Mouse (Mus musculus) forebrain, embryonic 11.5 days (tissue): Measurements from ENCODE around the gene Ccdc12. TPM values are rescaled to one million over a fixed set of nuclear protein-coding genes. Genes with fewer than 3 reads are reported as not detected.

Experiments used
- ATAC-seq: fragments of 200-750 bp; cut with Nextera tagmentation; replicated peaks from 2 replicates; pipeline ENCODE4 v1.8.0; 2017; ENCODE audit warnings: moderate TSS enrichment; ENCODE audit not compliant: low FRiP score
- DNase-seq: peaks from one replicate; pipeline ENCODE4 v3.0.0-alpha.2; 2017; ENCODE audit warnings: low spot score
- H3K27ac ChIP-seq: fragments of 300-500 bp; sonication (generic); 2 replicates; pipeline ENCODE4 v1.5.1; 2014; ENCODE audit warnings: low read depth, low read length
- H3K27me3 ChIP-seq: fragments of 300-500 bp; sonication (generic); 2 replicates; pipeline ENCODE4 v1.6.1; 2014; ENCODE audit warnings: mild to moderate bottlenecking, low read length, mixed read lengths; ENCODE audit not compliant: control insufficient read depth, insufficient read depth
- H3K36me3 ChIP-seq: fragments of 300-500 bp; sonication (generic); 2 replicates; pipeline ENCODE4 v1.6.1; 2014; ENCODE audit warnings: mild to moderate bottlenecking, low read length, moderate library complexity, mixed read lengths; ENCODE audit not compliant: control insufficient read depth, insufficient read depth
- H3K4me1 ChIP-seq: fragments of 300-500 bp; sonication (generic); replicated peaks from 2 replicates; pipeline ENCODE4 v1.6.1; 2014; ENCODE audit warnings: low read length, mixed read lengths; ENCODE audit not compliant: control insufficient read depth, insufficient read depth
- H3K4me2 ChIP-seq: fragments of 300-500 bp; sonication (generic); 2 replicates; pipeline ENCODE4 v1.6.1; 2014; ENCODE audit warnings: low read depth, mild to moderate bottlenecking, low read length, moderate library complexity, mixed read lengths; ENCODE audit not compliant: severe bottlenecking
- H3K4me3 ChIP-seq: fragments of 300-500 bp; sonication (generic); 2 replicates; pipeline ENCODE4 v1.5.1; 2014; ENCODE audit warnings: low read depth, low read length
- H3K9ac ChIP-seq: fragments of 300-500 bp; sonication (generic); 2 replicates; pipeline ENCODE4 v1.6.1; 2014; ENCODE audit warnings: low read length
- H3K9me3 ChIP-seq: fragments of 300-500 bp; sonication (generic); 2 replicates; pipeline ENCODE4 v1.6.1; 2016; ENCODE audit warnings: low read length, mixed read lengths; ENCODE audit not compliant: control insufficient read depth
- WGBS: fragments of 180-500 bp; shearing (Covaris S2); extraction: QIAGEN DNeasy Blood & Tissue Kit; methylation state at CpG from one replicate; pipeline ENCODE4 v1.1.7; 2014; 5-methylcytosine and 5-hydroxymethylcytosine counted together
- polyA plus RNA-seq: library from polyadenylated mRNA; unstranded; fragments of >200 nt; fragmentation: Nextera tagmentation; extraction: Ambion mirVana; gene quantifications from 2 replicates; pipeline ENCODE4 v1.2.1, GENCODE M21; 2014

The Ccdc12 gene
- 149 and 164 TPM in 2 replicates for polyA plus RNA-seq

GRCm38 (mm10) chr9:110656249-110657221, at the start of gene Ccdc12:
TSS of gene Ccdc12 (plus strand) at chr9:110656503.
- no peaks in the 10 kb centered on the region for H3K9me3 ChIP-seq
- no peaks in the 10 kb centered on the region for H3K36me3 ChIP-seq
- peak; percentile 94 for ATAC-seq
- peak within 1 kb of the TSS; percentile 68 for H3K4me3 ChIP-seq
- under 1% methylated on average over 52 of the region's 52 CpGs for WGBS
- H3K27ac ChIP-seq = peak within 1 kb of the TSS; percentile 85
- peak within 1 kb of the TSS; percentile 76 for H3K4me2 ChIP-seq
- peaks cover 7% of the 10 kb centered on the region; the same call in 1 of the 2 replicates for H3K27me3 ChIP-seq
- peaks cover 28% of the 10 kb centered on the region for H3K4me1 ChIP-seq
- DNase-seq = peak; percentile 96
- H3K9ac ChIP-seq = peak within 1 kb of the TSS; percentile 86

GRCm38 (mm10) chr9:110611471-110611870, 44.8 kb upstream of the Ccdc12 start:
- H3K4me3 ChIP-seq = no peak overlapping the region
- H3K36me3 ChIP-seq = no peaks in the 10 kb centered on the region; the same call in 1 of the 2 replicates
- H3K4me1 ChIP-seq = no peaks in the 10 kb centered on the region
- WGBS = 89% methylated on average over 3 of the region's 3 CpGs
- H3K27me3 ChIP-seq = no peaks in the 10 kb centered on the region
- DNase-seq (no peak), ATAC-seq (no peak)
- no peaks in the 10 kb centered on the region for H3K9me3 ChIP-seq
- H3K9ac ChIP-seq = no peak overlapping the region
- no peak overlapping the region for H3K27ac ChIP-seq
- no peak overlapping the region for H3K4me2 ChIP-seq

GRCm38 (mm10) chr9:110617081-110617480, 39.2 kb upstream of the Ccdc12 start:
- H3K9me3 ChIP-seq = no peaks in the 10 kb centered on the region
- WGBS = 83% methylated on average over 3 of the region's 3 CpGs
- ATAC-seq = no peak
- no peak overlapping the region for H3K27ac ChIP-seq
- no peaks in the 10 kb centered on the region for H3K27me3 ChIP-seq
- no peak overlapping the region for H3K4me2 ChIP-seq
- H3K36me3 ChIP-seq = peaks cover 8% of the 10 kb centered on the region; the same call in 1 of the 2 replicates
- H3K9ac ChIP-seq = no peak overlapping the region
- no peak overlapping the region for H3K4me3 ChIP-seq
- DNase-seq = peak; percentile 43
- H3K4me1 ChIP-seq = no peaks in the 10 kb centered on the region

- H3K4me1 ChIP-seq = peaks cover 4% of the 10 kb centered on the region; the same call in 1 of the 2 replicates
Measured at GRCm38 (mm10) chr9:110620180-110620579, 36.1 kb upstream of the Ccdc12 start.

GRCm38 (mm10) chr9:110620685-110621084, 35.6 kb upstream of the Ccdc12 start:
- ATAC-seq = no peak
- H3K36me3 ChIP-seq = peaks cover 8% of the 10 kb centered on the region; the same call in 1 of the 2 replicates

More at GRCm38 (mm10) chr9:110620180-110620579, 36.1 kb upstream of the Ccdc12 start:
- H3K9me3 ChIP-seq = no peaks in the 10 kb centered on the region
- ATAC-seq = no peak
- H3K4me3 ChIP-seq = no peak overlapping the region
- no peak overlapping the region for H3K4me2 ChIP-seq
- no peak overlapping the region for H3K9ac ChIP-seq
- no peak overlapping the region for H3K27ac ChIP-seq
- no peak for DNase-seq
- H3K27me3 ChIP-seq = no peaks in the 10 kb centered on the region
- H3K36me3 ChIP-seq = peaks cover 8% of the 10 kb centered on the region; the same call in 1 of the 2 replicates
- WGBS = 82% methylated on average over 7 of the region's 7 CpGs

GRCm38 (mm10) chr9:110622621-110623219, 33.6 kb upstream of the Ccdc12 start:
- Histone ChIP-seq H3K4me2 (no peak overlapping the region), H3K36me3 (peaks cover 4% of the 10 kb centered on the region; the same call in 1 of the 2 replicates), H3K27me3 (no peaks in the 10 kb centered on the region), H3K27ac (no peak overlapping the region), H3K9me3 (no peaks in the 10 kb centered on the region), H3K9ac (no peak overlapping the region), H3K4me3 (no peak overlapping the region), H3K4me1 (peaks cover 4% of the 10 kb centered on the region; the same call in 1 of the 2 replicates)
- DNase-seq (no peak), ATAC-seq (no peak)
- WGBS = 85% methylated on average over 12 of the region's 12 CpGs

More at GRCm38 (mm10) chr9:110620685-110621084, 35.6 kb upstream of the Ccdc12 start:
- WGBS = 96% methylated on average over 7 of the region's 7 CpGs
- H3K9ac ChIP-seq = no peak overlapping the region
- no peak overlapping the region for H3K4me2 ChIP-seq
- no peaks in the 10 kb centered on the region for H3K9me3 ChIP-seq
- peaks cover 4% of the 10 kb centered on the region; the same call in 1 of the 2 replicates for H3K4me1 ChIP-seq
- H3K27me3 ChIP-seq = no peaks in the 10 kb centered on the region
- no peak for DNase-seq
- H3K27ac ChIP-seq = no peak overlapping the region
- H3K4me3 ChIP-seq = no peak overlapping the region

- peak overlapping the region; percentile 75 for H3K9ac ChIP-seq
- peaks cover 3% of the 10 kb centered on the region; the same call in 1 of the 2 replicates for H3K36me3 ChIP-seq
- peaks cover 4% of the 10 kb centered on the region; the same call in 1 of the 2 replicates for H3K4me1 ChIP-seq
- H3K4me2 ChIP-seq = peak overlapping the region; percentile 98
- ATAC-seq (no peak), DNase-seq (peak; percentile 57)
- no peaks in the 10 kb centered on the region for H3K27me3 ChIP-seq
- peak overlapping the region; percentile 48 for H3K4me3 ChIP-seq
- no peaks in the 10 kb centered on the region for H3K9me3 ChIP-seq
- no peak overlapping the region for H3K27ac ChIP-seq
- 47% methylated on average over 8 of the region's 8 CpGs for WGBS
Measured at GRCm38 (mm10) chr9:110623416-110624195, 32.7 kb upstream of the Ccdc12 start.
